Mouse (Mus musculus): ENCODE data around the gene Gm42715. TPM values are rescaled to one million over a fixed set of nuclear protein-coding genes. Genes with fewer than 3 reads are reported as not detected.
A peak's percentile ranks its signal among the peaks of the same experiment; 100 is the strongest.
"Not testable (repeated sequence)": the region's sequence is repeated elsewhere in the genome, so short reads cannot be mapped to it uniquely, and the experiment has no call there.

Gene Gm42715
- polyA plus RNA-seq, 1 experiment from 2014 or later: 18.0 TPM

DNA sequence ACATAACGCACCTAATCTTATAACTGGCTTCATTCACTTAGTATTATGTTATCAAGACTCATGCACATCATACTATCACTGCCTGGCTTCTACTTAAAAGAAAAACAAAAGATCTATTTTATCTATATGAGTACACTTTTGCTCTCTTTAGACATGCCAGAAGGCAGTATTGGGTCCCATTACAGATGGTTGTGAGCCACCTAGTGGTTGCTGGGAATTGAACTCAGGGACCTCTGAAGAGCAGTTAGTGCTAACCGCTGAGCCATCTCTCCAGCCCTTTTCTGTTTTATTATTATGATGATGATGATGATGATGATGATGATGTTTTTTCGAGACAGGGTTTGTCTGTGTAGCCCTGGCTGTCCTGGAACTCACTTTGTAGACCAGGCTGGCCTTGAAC, 21.0 kb upstream of the Gm42715 start:
- ATAC-seq (ENCODE audit: insufficient number of reproducible peaks, insufficient read depth, low FRiP score, low TSS enrichment, low read depth): no peak
- H3K9ac ChIP-seq (replicated peaks): no peak overlapping the region
- no peaks in the 10 kb centered on the region for H3K36me3 ChIP-seq

DNA sequence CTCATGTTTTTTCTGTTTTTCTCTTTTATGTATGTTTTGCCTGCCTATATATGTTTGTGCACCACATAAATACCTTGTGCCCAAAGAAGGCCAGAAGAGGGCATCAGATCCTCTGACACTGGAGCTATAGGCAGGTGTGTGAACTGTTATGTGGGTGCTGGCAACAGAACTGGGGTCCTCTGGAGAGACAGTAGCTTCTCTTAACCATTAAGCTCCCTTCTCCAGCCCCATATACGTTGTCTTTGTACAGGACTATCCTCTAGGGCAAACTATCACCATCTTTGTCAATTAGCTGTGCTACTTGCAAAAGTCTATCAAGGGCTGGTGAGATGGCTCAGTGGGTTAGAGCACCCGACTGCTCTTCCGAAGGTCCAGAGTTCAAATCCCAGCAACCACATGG, 11.1 kb upstream of the Gm42715 start:
- no peak for ATAC-seq (ENCODE audit: insufficient number of reproducible peaks, insufficient read depth, low FRiP score, low TSS enrichment, low read depth)

More for the DNA sequence above, 21.0 kb upstream of the Gm42715 start:
- 43% methylated on average over 3 of the region's 3 CpGs for WGBS
- Histone ChIP-seq H3K4me2 (no peak overlapping the region), H3K9me3 (no peaks in the 10 kb centered on the region), H3K27me3 (no peaks in the 10 kb centered on the region), H3K4me3 (replicated peaks) (no peak overlapping the region), H3K27ac (no peak overlapping the region), H3K4me1 (replicated peaks) (no peaks in the 10 kb centered on the region)

DNA sequence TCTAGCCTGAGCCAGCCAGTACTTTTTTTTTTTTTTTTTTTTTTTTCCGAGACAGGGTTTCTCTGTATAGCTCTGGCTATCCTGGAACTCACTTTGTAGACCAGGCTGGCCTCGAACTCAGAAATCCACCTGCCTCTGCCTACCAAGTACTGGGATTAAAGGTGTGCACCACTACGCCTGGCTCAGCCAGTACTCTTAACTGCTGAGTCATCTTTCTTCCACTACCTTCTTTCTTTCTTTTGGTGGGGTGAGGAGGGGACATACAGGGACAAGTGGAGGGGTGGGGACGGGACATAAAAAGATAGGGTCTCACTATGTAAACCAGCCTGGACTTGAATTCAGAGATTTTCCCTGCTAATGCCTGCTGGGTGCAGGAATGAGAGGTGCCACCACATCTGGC, 9.6 kb upstream of the Gm42715 start:
- not testable (repeated sequence) for H3K27ac ChIP-seq; ATAC-seq (ENCODE audit: insufficient number of reproducible peaks, insufficient read depth, low FRiP score, low TSS enrichment, low read depth); H3K9me3 ChIP-seq; H3K4me3 ChIP-seq (replicated peaks); H3K9ac ChIP-seq (replicated peaks); H3K4me2 ChIP-seq; H3K27me3 ChIP-seq
- WGBS: 94% methylated on average over 3 of the region's 4 CpGs
- Histone ChIP-seq H3K4me1 (replicated peaks) (peaks cover 15% of the 10 kb centered on the region), H3K36me3 (peaks cover 10% of the 10 kb centered on the region; the same call in 1 of the 2 replicates)

More for the DNA sequence above, 11.1 kb upstream of the Gm42715 start:
- H3K9me3 ChIP-seq: no peaks in the 10 kb centered on the region
- no peaks in the 10 kb centered on the region for H3K27me3 ChIP-seq
- H3K4me2 ChIP-seq: no peak overlapping the region
- WGBS: 97% methylated on average over 3 of the region's 3 CpGs
- H3K27ac ChIP-seq: no peak overlapping the region
- H3K4me1 ChIP-seq (replicated peaks): peaks cover 7% of the 10 kb centered on the region
- no peaks in the 10 kb centered on the region for H3K36me3 ChIP-seq
- H3K9ac ChIP-seq (replicated peaks): no peak overlapping the region
- H3K4me3 ChIP-seq (replicated peaks): no peak overlapping the region

DNA sequence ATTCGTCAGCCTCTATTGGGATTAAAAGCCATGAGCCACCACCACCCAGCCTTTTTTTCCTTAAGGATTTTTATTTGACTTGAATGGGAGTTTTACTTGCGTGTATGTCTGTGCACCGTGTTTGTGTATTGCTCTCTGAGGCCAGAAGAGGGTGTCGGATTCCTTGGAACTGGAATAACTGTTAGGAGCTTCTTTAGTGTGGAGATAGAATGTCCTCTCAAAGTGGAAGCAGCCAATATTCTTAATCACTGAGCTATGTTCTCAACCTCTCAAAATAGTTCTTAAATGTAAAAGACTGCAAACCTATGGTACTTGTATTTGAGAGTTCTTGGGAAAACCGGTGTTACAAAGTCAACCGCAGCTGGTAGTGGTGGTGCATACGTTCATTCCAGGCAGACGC, 8.1 kb upstream of the Gm42715 start:
- peaks cover 22% of the 10 kb centered on the region for H3K36me3 ChIP-seq
- H3K9ac ChIP-seq (replicated peaks): peak overlapping the region; percentile 88; the same call in 1 of the 2 replicates
- no peaks in the 10 kb centered on the region for H3K27me3 ChIP-seq
- 35% methylated on average over 8 of the region's 8 CpGs for WGBS
- H3K4me2 ChIP-seq: peak overlapping the region; percentile 64
- peaks cover 15% of the 10 kb centered on the region for H3K4me1 ChIP-seq (replicated peaks)
- peak overlapping the region; percentile 97 for H3K27ac ChIP-seq
- H3K9me3 ChIP-seq: no peaks in the 10 kb centered on the region
- ATAC-seq (ENCODE audit: insufficient number of reproducible peaks, insufficient read depth, low FRiP score, low TSS enrichment, low read depth): no peak
- peak overlapping the region; percentile 64 for H3K4me3 ChIP-seq (replicated peaks)

DNA sequence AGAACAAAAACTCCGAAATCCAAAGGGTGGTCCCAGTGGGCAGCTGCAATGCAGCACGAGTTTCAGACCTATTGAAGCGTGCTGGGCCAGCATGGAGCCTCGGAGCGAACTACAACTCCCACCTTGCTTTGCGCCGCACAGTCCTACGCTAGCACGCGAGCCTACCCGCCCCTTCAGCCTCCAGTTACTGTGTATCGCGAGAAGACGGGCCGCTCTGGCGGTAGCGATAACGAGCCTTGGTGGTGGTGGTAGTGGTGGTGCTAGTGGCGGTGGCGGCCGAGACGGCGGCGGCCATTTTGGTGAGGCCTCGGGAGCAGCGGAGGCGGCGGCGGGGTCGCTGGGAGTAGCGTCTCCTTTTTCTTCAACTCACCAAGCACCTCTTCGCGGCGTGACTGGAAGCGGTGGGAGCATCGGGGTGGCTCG, 7.6 kb upstream of the Gm42715 start, which contains the start of gene Srcap:
TSS of gene Srcap (plus strand) at position 176 of the 423 bp plus-strand sequence.
- peak within 1 kb of the TSS; percentile 64 for H3K4me3 ChIP-seq (replicated peaks)
- peaks cover 28% of the 10 kb centered on the region for H3K36me3 ChIP-seq
- peak within 1 kb of the TSS; percentile 97 for H3K27ac ChIP-seq
- peak within 1 kb of the TSS; percentile 64 for H3K4me2 ChIP-seq
- ATAC-seq (ENCODE audit: insufficient number of reproducible peaks, insufficient read depth, low FRiP score, low TSS enrichment, low read depth): peak; percentile 98
- H3K27me3 ChIP-seq: no peaks in the 10 kb centered on the region
- under 1% methylated on average over 37 of the region's 37 CpGs for WGBS
- H3K4me1 ChIP-seq (replicated peaks): peaks cover 15% of the 10 kb centered on the region
- no peaks in the 10 kb centered on the region for H3K9me3 ChIP-seq
- peak within 1 kb of the TSS; percentile 88 for H3K9ac ChIP-seq (replicated peaks)

DNA sequence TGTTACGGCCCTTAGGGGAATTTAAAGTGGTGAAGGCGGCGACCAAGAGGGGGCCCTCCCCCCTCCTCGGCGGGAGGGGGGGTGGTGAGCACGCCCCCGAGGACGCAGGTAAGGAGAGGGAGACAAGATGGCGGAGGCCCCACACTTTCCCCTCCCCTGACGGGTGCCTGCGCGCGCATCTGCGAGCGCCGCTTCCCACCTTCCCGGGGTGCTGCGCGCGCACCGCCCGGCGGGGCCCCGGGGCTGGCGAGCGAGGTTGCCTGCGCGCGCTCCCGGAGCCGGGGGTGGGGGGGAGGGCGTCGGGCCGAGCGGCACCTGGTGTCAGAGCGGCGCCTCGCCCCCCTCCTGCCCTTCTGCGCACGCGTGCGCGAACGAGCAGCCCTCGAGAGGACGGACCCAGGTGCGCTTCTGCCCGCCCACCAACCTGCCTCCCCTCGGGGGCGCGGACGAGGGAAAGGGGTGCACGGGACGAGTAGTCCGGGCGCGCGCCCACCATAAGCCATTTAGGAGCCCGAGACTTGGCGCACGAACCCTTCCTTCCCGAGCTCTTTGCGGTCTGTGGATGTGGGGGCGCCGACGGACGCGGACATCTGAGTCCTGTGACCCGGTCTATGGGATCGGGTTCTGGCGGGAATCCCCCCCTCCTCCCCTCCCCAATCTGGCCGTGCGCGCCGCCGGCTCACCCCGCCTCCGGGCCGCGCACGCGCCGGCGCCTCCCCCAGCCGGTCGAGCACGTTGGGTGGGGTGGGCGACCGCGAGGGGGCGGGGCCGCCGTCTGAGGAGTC, 7.0 kb upstream of the Gm42715 start:
- peaks cover 34% of the 10 kb centered on the region for H3K36me3 ChIP-seq
- ATAC-seq (ENCODE audit: insufficient number of reproducible peaks, insufficient read depth, low FRiP score, low TSS enrichment, low read depth): peak; percentile 82
- H3K9me3 ChIP-seq: no peaks in the 10 kb centered on the region
- H3K4me1 ChIP-seq (replicated peaks): peaks cover 15% of the 10 kb centered on the region
- peak overlapping the region; percentile 64 for H3K4me3 ChIP-seq (replicated peaks)
- peak overlapping the region; percentile 97 for H3K27ac ChIP-seq
- WGBS: under 1% methylated on average over 91 of the region's 93 CpGs
- no peaks in the 10 kb centered on the region for H3K27me3 ChIP-seq
- H3K9ac ChIP-seq (replicated peaks): peak overlapping the region; percentile 88
- peak overlapping the region; percentile 64 for H3K4me2 ChIP-seq

DNA sequence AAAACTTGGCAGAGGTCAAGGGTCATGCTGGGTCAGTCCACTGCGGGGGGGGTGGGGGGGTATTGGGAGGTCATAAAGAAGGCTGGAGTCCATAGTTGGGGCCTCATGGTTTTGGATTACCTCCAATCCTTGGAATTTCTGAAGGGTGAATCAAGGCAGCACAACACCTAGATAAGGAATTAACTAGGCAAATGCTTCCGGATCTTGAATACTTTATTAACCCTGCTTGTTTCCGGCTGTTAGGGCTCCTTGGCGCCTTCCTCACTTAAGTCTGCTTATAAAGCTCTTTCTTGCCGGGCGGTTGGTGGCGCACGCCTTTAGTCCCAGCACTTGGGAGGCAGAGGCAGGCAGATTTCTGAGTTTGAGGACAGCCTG, 6.4 kb upstream of the Gm42715 start:
- Histone ChIP-seq H3K27ac (peak overlapping the region; percentile 97), H3K4me1 (replicated peaks) (peaks cover 15% of the 10 kb centered on the region)

DNA sequence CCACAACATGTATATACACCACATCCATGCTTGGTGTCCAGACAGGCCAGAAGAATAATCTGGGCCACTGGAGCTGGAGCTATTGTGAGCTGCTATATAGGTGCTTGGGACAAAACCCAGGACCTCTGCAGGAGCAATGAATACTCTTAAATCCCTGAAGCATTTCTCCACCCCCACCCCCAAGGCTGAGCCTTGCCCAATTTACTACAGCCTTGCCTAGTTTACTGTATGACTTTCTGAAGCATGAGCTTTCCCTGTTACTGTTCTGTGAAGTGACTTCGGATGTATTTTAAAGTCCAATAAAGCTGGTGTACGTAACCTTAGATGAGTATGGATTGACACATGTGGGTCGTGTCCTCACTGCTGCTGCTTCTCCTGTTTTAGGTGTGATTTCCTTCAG, 5.6 kb upstream of the Gm42715 start:
- H3K4me1 ChIP-seq (replicated peaks): peaks cover 15% of the 10 kb centered on the region
- H3K27me3 ChIP-seq: no peaks in the 10 kb centered on the region
- no peak overlapping the region for H3K27ac ChIP-seq
- ATAC-seq (ENCODE audit: insufficient number of reproducible peaks, insufficient read depth, low FRiP score, low TSS enrichment, low read depth): no peak
- peak overlapping the region; percentile 64 for H3K4me2 ChIP-seq
- peaks cover 47% of the 10 kb centered on the region for H3K36me3 ChIP-seq
- H3K4me3 ChIP-seq (replicated peaks): peak overlapping the region; percentile 64
- 73% methylated on average over 3 of the region's 3 CpGs for WGBS
- no peak overlapping the region for H3K9ac ChIP-seq (replicated peaks)
- H3K9me3 ChIP-seq: no peaks in the 10 kb centered on the region

More for the DNA sequence above, 6.4 kb upstream of the Gm42715 start:
- Histone ChIP-seq H3K36me3 (peaks cover 40% of the 10 kb centered on the region), H3K9ac (replicated peaks) (peak overlapping the region; percentile 88), H3K4me3 (replicated peaks) (peak overlapping the region; percentile 64), H3K9me3 (no peaks in the 10 kb centered on the region), H3K27me3 (no peaks in the 10 kb centered on the region), H3K4me2 (peak overlapping the region; percentile 64)
- 33% methylated on average over 8 of the region's 8 CpGs for WGBS
- ATAC-seq (ENCODE audit: insufficient number of reproducible peaks, insufficient read depth, low FRiP score, low TSS enrichment, low read depth): no peak

DNA sequence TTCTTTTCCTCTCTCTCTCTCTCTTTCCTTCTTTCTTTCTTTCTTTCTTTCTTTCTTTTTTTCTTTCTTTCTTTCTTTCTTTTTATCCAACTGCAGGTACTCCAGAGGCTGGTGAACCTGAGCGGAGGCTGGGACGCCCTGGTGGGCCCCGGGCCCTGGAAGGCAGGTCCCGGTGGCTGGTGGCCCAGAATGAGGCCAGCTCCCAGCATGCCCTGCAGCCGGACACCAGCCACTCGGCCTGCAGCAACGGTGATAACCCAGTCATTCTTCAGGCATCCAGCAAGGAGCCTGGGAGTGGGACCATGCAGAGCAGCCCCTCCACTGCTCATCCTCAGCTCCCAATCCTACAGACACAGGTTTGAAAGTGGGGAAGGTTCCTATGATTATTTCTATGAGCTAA, 3.5 kb upstream of the Gm42715 start:
- H3K36me3 ChIP-seq: peaks cover 65% of the 10 kb centered on the region
- 97% methylated on average over 7 of the region's 7 CpGs for WGBS
- no peak for ATAC-seq (ENCODE audit: insufficient number of reproducible peaks, insufficient read depth, low FRiP score, low TSS enrichment, low read depth)

DNA sequence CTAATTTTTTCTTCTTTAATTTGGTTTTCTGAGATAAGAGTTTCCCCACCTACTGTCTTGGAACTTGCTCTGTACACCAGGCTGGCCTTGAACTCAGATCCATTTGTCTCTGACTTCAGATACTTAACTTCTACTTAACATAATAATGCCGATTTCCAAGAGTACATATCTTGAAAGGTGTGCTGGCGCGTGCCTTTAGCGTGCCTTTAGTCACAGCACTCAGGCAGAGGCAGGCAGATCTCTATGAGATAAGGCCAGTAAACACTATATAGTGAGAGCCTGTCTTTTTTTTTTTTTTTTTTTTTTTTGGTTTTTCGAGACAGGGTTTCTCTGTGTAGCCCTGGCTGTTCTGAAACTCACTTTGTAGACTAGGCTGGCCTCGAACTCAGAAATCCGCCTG, 3.0 kb upstream of the Gm42715 start:
- ATAC-seq (ENCODE audit: insufficient number of reproducible peaks, insufficient read depth, low FRiP score, low TSS enrichment, low read depth): no peak
- Histone ChIP-seq H3K4me3 (replicated peaks) (no peak overlapping the region), H3K4me2 (no peak overlapping the region), H3K4me1 (replicated peaks) (peaks cover 11% of the 10 kb centered on the region), H3K9me3 (no peaks in the 10 kb centered on the region), H3K36me3 (peaks cover 70% of the 10 kb centered on the region), H3K9ac (replicated peaks) (no peak overlapping the region), H3K27ac (no peak overlapping the region), H3K27me3 (no peaks in the 10 kb centered on the region)
- WGBS: 97% methylated on average over 6 of the region's 7 CpGs

More for the DNA sequence above, 3.5 kb upstream of the Gm42715 start:
- Histone ChIP-seq H3K27me3 (no peaks in the 10 kb centered on the region), H3K27ac (no peak overlapping the region), H3K4me3 (replicated peaks) (no peak overlapping the region), H3K4me1 (replicated peaks) (peaks cover 15% of the 10 kb centered on the region), H3K9ac (replicated peaks) (no peak overlapping the region), H3K4me2 (no peak overlapping the region), H3K9me3 (no peaks in the 10 kb centered on the region)

DNA sequence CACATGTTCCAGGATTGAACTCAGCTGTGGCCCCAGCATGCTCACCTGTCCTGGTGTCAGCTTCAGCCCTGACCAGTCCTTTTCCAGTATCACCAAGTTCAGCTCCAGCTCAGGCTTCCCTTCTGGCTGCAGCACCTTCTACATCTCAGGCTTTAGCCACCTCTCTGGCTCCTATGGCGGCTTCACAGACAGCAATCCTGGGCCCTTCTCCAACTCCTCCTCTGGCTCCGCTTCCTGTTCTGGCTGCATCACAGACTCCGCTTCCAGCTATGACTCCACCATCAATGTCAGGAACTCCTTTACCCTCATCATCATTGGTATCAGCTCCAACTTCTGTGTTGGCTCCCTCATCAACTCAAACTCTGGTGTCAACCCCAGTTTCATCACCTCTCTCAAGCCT, 22.3 kb downstream of the Gm42715 start:
- Histone ChIP-seq H3K27ac (no peak overlapping the region), H3K27me3 (no peaks in the 10 kb centered on the region), H3K36me3 (peaks cover 95% of the 10 kb centered on the region), H3K4me2 (no peak overlapping the region), H3K9me3 (no peaks in the 10 kb centered on the region), H3K9ac (replicated peaks) (no peak overlapping the region), H3K4me3 (replicated peaks) (no peak overlapping the region), H3K4me1 (replicated peaks) (no peaks in the 10 kb centered on the region)
- no peak for ATAC-seq (ENCODE audit: insufficient number of reproducible peaks, insufficient read depth, low FRiP score, low TSS enrichment, low read depth)
- WGBS: 94% methylated on average over 3 of the region's 3 CpGs
